Mouse (Mus musculus) mouse trophoblast stem cell (cell line): Measurements from ENCODE around the gene Pitpnc1.

ENCODE experiments used
- in situ Hi-C, 2 experiments: fragments of 300-500 bp; cut with MseI, MboI; formaldehyde crosslinking; loops; 2 replicates in 1 of 2; 3 replicates in 1 of 2; pipeline ENCODE4 v1.15.1; 2025

Pitpnc1 gene

DNA sequence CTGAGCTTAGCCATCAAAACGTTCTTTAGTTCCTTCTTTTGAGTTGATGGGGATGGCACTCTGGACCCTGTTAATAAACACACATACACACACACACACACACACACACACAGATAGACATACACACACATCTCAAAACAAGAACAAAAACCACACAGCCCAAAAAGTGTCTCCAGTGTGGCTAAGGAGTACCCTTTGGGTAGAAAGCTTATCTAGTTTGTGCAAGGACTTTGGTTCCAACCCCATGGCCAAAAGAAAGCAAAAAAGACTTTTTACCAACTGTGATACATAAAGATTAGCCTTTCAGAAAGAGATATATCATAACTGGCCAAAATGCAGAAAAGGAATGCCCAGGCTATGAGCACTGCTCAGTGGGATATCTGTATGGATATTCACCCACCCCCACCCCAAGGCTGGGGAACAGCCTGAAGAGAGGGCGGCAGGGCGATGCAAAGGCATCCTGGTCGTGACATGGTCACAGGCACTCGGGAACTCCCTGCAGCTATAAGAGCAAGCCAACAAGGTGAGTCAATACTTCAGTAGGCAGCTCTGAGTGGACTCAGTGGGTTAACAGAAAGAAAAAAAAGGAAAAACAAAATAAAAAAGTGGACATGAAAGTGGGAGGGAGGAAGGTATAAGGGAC lies 60.3 kb downstream of the Pitpnc1 start:
- in situ Hi-C loops, result no loop called here

DNA sequence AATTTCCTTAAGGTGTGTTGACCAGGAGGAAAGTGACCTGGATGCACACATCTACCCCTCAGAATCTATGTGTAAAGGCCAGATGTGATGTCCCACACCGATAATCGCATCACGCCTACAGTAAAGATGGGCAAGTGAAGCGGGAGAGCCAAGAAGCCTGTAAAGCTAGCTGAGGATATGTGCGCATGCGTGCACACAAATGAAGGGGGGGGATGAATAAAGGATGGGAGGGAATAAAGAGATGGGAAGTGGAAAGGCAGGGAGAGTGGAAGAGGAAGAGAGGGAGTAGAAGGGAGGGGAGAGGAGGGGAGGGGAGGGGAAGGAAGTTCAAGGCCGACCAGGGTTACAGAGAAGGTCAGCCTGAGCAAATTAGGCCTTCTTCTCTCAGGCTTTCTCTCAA lies 61.6 kb downstream of the Pitpnc1 start:
- in situ Hi-C loops, result no loop called here

DNA sequence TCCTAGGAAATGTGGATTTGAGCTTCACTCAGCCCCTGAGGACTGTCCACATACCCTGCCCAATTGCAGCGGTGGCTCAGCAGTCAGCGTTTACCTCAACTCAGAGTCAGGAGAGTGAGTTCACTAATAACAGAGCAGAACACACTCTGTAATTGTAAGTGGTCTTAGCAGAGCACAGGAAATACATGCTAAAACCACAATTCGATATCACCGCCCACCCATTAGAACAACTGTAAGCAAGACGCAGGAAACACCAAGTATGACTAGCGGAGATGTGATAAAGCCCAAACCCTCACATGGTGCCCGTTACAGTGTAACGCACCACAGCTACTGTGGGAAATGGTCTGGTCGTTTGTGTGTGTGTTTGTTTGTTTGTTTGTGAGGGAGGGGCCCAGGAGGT lies 62.8 kb downstream of the Pitpnc1 start:
- in situ Hi-C loops, result no loop called here

- in situ Hi-C loops, result no loop called here
These were observed 64.7 kb downstream of the Pitpnc1 start for GRCm38 (mm10) chr11:107405606-107406333.

DNA sequence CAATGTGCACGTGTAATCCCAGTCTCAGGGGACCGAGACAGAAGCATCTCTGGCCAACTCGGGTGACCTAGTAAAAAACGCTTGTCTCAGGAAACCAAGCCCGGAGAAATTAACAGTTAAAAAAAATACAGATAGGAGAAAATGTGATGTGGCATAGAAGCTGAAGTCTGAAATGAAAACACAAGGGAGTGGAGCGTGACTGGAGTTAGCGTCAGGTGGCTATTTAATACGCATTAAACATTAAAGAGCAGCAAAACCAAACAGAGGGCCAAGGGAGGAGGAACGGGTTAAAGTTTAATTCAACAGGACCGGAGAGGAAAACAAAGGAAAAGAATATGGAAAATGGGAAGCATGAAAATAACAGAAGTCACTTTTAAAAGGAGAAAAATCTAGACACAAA lies 67.2 kb downstream of the Pitpnc1 start:
- in situ Hi-C loops, result no loop called here

GRCm38 (mm10) chr11:107401839-107402590 lies 68.5 kb downstream of the Pitpnc1 start:
- in situ Hi-C loops, result no loop called here

- in situ Hi-C loops, result no loop called here
These were observed 69.7 kb downstream of the Pitpnc1 start for GRCm38 (mm10) chr11:107400826-107401225.

DNA sequence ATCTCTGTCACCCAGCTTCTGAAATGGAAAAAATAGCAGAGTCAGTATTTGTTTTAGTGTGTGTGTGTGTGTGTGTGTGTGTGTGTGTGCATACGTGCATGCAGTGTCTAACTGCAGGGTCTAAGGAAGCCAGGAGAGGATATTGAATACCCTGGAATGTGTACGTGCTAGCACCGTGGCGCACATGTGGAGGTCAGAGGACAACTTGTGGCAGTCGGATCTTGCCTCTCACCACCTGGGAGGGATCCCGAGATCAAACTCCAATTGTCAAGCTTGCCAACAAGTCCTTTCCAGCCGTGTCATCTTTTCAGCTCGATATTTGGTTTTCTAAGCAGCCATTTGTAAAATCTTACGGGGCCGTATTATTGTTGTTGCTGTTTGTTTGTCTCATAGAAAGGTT lies 70.5 kb downstream of the Pitpnc1 start:
- in situ Hi-C loops, result no loop called here

GRCm38 (mm10) chr11:107397326-107397998 lies 73.0 kb downstream of the Pitpnc1 start:
- in situ Hi-C loops, result no loop called here

GRCm38 (mm10) chr11:107394245-107394644 lies 76.3 kb downstream of the Pitpnc1 start:
- in situ Hi-C loops, result no loop called here

- in situ Hi-C loops, result no loop called here
These were observed 76.7 kb downstream of the Pitpnc1 start for GRCm38 (mm10) chr11:107393828-107394165.

GRCm38 (mm10) chr11:107393154-107393827 lies 77.2 kb downstream of the Pitpnc1 start:
- in situ Hi-C loops, result no loop called here

- in situ Hi-C loops, result no loop called here
These were observed 80.0 kb downstream of the Pitpnc1 start for GRCm38 (mm10) chr11:107390540-107390939.

GRCm38 (mm10) chr11:107390001-107390400 lies 80.5 kb downstream of the Pitpnc1 start:
- in situ Hi-C loops, result no loop called here

- in situ Hi-C loops, result loop anchor here (5.0 kb wide), 2 partner anchors 81 to 86 kb away; partner anchors contain the start of gene Pitpnc1 (in 1 of the 2)
These were observed 84.0 kb downstream of the Pitpnc1 start for GRCm38 (mm10) chr11:107386481-107386880.

DNA sequence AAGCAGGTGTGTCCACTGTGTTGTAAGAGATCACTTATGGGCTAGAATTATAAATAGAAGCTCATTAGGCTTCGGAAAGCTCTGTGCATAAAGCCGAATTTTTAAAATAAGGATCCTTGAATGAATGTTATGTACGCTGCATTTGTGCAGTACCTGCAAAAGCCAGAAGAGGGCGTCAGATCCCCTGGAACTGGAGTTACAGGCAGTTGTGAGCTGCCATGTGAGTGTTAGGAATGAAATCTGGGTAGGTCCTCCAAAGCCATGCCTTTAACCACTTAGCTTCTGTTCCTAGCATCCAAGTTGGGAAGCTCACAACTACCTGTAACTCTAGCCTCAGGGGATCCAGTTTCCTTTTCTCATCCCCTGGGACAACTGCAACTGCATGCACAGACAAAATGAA lies 85.2 kb downstream of the Pitpnc1 start:
- in situ Hi-C loops, result loop anchor here (5.0 kb wide), 2 partner anchors 82 to 87 kb away; partner anchors contain the start of gene Pitpnc1 (in 1 of the 2)

- in situ Hi-C loops, result no loop called here
These were observed 86.5 kb downstream of the Pitpnc1 start for GRCm38 (mm10) chr11:107383985-107384384.

DNA sequence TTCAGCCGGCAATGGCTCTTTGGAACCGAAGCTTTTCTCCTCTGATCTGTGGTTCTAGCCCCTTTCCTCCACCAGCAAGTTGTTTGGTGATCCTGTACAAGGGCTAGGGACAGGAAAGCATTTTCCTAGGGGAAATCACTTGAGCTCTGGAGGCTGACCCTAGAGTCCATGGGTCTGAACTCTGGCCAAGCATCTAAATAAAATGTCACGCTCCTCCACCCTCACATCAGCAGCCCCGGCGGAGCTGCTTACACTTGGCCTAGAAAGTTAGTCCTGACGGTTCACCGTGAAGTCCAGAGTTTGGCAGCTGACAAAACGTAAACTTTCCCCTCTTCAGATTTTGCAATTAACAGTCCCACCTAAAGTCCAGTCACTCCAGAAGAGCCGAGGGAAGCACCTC lies 90.5 kb downstream of the Pitpnc1 start:
- in situ Hi-C loops, result no loop called here

DNA sequence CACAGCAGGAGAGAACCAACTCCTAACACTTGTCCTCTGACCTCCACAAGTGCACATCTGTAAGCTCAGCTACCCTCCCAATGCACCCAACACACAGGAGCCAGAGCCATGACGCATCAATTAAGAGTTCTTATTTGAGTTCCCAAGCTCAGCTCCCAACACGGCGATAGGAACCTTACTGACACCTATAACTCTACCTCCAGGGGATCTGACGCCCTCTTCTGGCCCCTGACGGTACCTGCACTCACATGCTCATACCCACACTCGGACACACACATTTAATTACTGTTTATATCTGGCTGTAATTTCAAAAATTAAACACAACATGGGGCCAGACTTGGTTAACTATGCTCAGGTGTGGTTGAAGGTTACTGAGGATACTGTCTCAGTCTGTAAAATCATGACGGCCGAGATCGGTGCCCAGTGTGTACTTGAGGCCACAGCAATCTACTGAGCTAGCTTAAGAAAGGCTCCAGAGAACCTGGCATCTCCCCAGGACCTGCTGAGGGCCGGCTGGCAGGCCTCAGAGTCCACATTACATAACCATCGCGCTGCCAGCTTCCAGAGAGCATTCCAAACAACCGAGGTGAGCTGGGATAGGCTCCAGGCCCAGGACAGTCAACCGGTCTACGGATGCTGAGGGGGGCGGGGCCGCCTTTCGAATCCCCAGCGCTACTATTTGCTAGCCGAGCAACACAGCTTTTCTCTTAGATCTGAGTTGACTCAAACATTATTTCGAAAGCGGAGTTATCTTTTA lies 91.2 kb downstream of the Pitpnc1 start:
- in situ Hi-C loops, result no loop called here

- in situ Hi-C loops, result no loop called here
These were observed 93.2 kb downstream of the Pitpnc1 start for GRCm38 (mm10) chr11:107377326-107377725.

DNA sequence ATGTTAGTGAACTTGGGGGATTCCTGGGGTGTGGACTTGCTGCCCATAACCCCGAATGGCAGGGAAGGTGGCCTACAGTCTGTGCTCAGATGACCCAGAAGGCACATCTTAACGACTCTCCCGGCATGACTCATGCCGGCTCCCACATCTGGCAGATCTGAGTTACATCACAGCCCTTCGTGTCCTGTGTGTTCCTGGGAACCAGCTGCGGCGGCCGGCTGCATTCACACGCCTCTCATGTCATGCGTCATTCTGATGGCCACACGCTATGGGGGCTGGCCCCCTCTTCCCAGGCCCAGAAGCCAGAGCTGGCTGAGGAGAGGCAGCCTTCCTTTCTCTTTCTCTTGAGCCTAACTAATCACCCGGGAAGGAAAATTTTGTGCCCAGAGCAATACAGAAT lies 94.2 kb downstream of the Pitpnc1 start:
- in situ Hi-C loops, result no loop called here
